Mouse (Mus musculus) neural tube, embryonic 11.5 days (tissue): ENCODE data around the gene 5330417C22Rik. TPM values are rescaled to one million over a fixed set of nuclear protein-coding genes. Genes with fewer than 3 reads are reported as not detected.

Source experiments
- ATAC-seq: fragments of 200-750 bp; cut with Nextera tagmentation; 2 replicates; pipeline ENCODE4 v1.8.0; 2017; ENCODE audit warnings: moderate number of reproducible peaks, mild to moderate bottlenecking, moderate TSS enrichment, moderate library complexity; ENCODE audit not compliant: insufficient read depth, low FRiP score, low TSS enrichment
- DNase-seq: peaks from one replicate; pipeline ENCODE4 v3.0.0-alpha.2; 2015; ENCODE audit warnings: low spot score
- H3K27ac ChIP-seq: fragments of 300-500 bp; sonication (generic); 2 replicates; pipeline ENCODE4 v1.5.1; 2014; ENCODE audit warnings: low read depth, mild to moderate bottlenecking, low read length
- H3K27me3 ChIP-seq: fragments of 300-500 bp; sonication (generic); 2 replicates; pipeline ENCODE4 v1.6.1; 2014; ENCODE audit warnings: mild to moderate bottlenecking, low read length, mixed read lengths; ENCODE audit not compliant: control insufficient read depth, insufficient read depth
- H3K36me3 ChIP-seq: fragments of 300-500 bp; sonication (generic); 2 replicates; pipeline ENCODE4 v1.6.1; 2014; ENCODE audit warnings: mild to moderate bottlenecking, low read length, moderate library complexity, mixed read lengths; ENCODE audit not compliant: control insufficient read depth, insufficient read depth
- H3K4me1 ChIP-seq: fragments of 300-500 bp; sonication (generic); 2 replicates; pipeline ENCODE4 v1.6.1; 2014; ENCODE audit warnings: low read length, mixed read lengths; ENCODE audit not compliant: control insufficient read depth, insufficient read depth
- H3K4me2 ChIP-seq: fragments of 300-500 bp; sonication (generic); 2 replicates; pipeline ENCODE4 v1.6.1; 2014; ENCODE audit warnings: low read depth, mild to moderate bottlenecking, moderate library complexity
- H3K4me3 ChIP-seq: fragments of 300-500 bp; sonication (generic); 2 replicates; pipeline ENCODE4 v1.5.1; 2014; ENCODE audit warnings: low read depth, low read length
- H3K9ac ChIP-seq: fragments of 300-500 bp; sonication (generic); 2 replicates; pipeline ENCODE4 v1.6.1; 2014; ENCODE audit warnings: mild to moderate bottlenecking, low read length
- H3K9me3 ChIP-seq: fragments of 300-500 bp; sonication (generic); 2 replicates; pipeline ENCODE4 v1.6.1; 2016; ENCODE audit warnings: low read length; ENCODE audit not compliant: control insufficient read depth
- WGBS: fragments of 180-500 bp; shearing (Covaris S2); extraction: QIAGEN DNeasy Blood & Tissue Kit; methylation state at CpG from one replicate; pipeline ENCODE4 v1.1.7; 2014; 5-methylcytosine and 5-hydroxymethylcytosine counted together
- microRNA-seq: library from miRNA; unstranded; fragments of <30 nt; microRNA quantifications from one replicate; pipeline ENCODE4, GENCODE M21; 2016
- polyA plus RNA-seq: library from polyadenylated mRNA; unstranded; fragments of >200 nt; fragmentation: Nextera tagmentation; extraction: Ambion mirVana; gene quantifications from 2 replicates; pipeline ENCODE4 v1.2.1, GENCODE M21; 2014

The 5330417C22Rik gene
- polyA plus RNA-seq, 1 experiment from 2014 or later = 1.8 TPM

DNA sequence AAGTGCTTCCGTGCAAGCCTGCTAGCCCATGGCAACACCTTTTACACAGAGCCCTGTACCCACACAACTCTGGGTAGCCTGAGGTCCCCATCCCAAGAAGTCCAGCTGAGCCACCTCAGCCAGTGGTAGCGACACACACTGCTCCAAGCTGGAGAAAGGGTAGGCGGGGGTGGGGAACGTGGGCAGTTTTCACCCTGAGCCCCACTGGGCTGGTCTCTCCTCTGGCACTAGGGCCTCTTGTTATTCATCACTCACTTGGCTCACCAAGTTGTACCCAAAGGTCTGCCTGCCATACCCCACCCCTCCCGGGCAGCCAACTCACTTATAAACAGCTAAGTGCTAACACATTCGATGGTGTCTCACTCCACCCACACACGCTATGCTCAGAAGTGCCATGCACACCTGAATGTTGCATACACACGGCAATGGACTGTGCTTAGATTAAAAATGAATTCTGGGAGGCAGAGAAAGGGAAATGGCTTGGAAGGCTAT lies 127.8 kb downstream of the 5330417C22Rik start:
- peaks cover 27% of the 10 kb centered on the region for H3K36me3 ChIP-seq
- DNase-seq = no peak
- no peak overlapping the region for H3K9ac ChIP-seq
- H3K4me1 ChIP-seq = peaks cover 35% of the 10 kb centered on the region
- no peak overlapping the region for H3K27ac ChIP-seq
- WGBS = 90% methylated on average over 8 of the region's 8 CpGs
- H3K9me3 ChIP-seq = peaks cover 8% of the 10 kb centered on the region
- no peak overlapping the region for H3K4me3 ChIP-seq
- peak overlapping the region; percentile 87 for H3K4me2 ChIP-seq
- H3K27me3 ChIP-seq = no peaks in the 10 kb centered on the region
- no peak for ATAC-seq

- no peak for DNase-seq
- no peak overlapping the region; the same call in 1 of the 2 replicates for H3K9ac ChIP-seq
Observed at GRCm38 (mm10) chr3:108406306-108406885, 129.9 kb downstream of the 5330417C22Rik start.

More at GRCm38 (mm10) chr3:108406306-108406885, 129.9 kb downstream of the 5330417C22Rik start:
- H3K4me1 ChIP-seq = peaks cover 32% of the 10 kb centered on the region
- no peak overlapping the region for H3K4me3 ChIP-seq
- no peaks in the 10 kb centered on the region for H3K9me3 ChIP-seq
- H3K36me3 ChIP-seq = peaks cover 18% of the 10 kb centered on the region
- 81% methylated on average over 24 of the region's 24 CpGs for WGBS
- no peak for ATAC-seq
- H3K27ac ChIP-seq = 0 out of 2 replicates have a peak overlapping the region, but pooled peaks have one; percentile 42
- no peaks in the 10 kb centered on the region for H3K27me3 ChIP-seq
- no peak overlapping the region for H3K4me2 ChIP-seq

Small RNAs within 50 kb of the gene (microRNA-seq; reads per million reads assigned to microRNA genes)
- gene Gm22860 = not detected

Other genes starting within 250 kb of the 5330417C22Rik start
- 0.19 and 0.31 TPM in 2 replicates for gene Mybphl, start 171.6 kb downstream of the 5330417C22Rik start, polyA plus RNA-seq
- 52.0 and 54.0 TPM in 2 replicates for gene Psrc1, start 152.7 kb downstream of the 5330417C22Rik start, polyA plus RNA-seq
- gene Celsr2, start 121.0 kb downstream of the 5330417C22Rik start, polyA plus RNA-seq = 65.2 and 65.5 TPM in 2 replicates
- 214 and 216 TPM in 2 replicates for gene Sars, start 91.3 kb downstream of the 5330417C22Rik start, polyA plus RNA-seq
- not detected in 2 replicates for gene 1700013F07Rik, start 2.4 kb downstream of the 5330417C22Rik start, polyA plus RNA-seq
- 55.4 and 56.6 TPM in 2 replicates for gene Tmem167b, start 25.9 kb upstream of the 5330417C22Rik start, polyA plus RNA-seq
- gene Taf13, start 35.2 kb upstream of the 5330417C22Rik start, polyA plus RNA-seq = 70.7 and 74.8 TPM in 2 replicates
- 50.1 and 54.6 TPM in 2 replicates for gene Wdr47, start 54.7 kb upstream of the 5330417C22Rik start, polyA plus RNA-seq
- gene Clcc1, start 117.4 kb upstream of the 5330417C22Rik start, polyA plus RNA-seq = 49.2 and 53.6 TPM in 2 replicates
- gene Gpsm2, start 185.8 kb upstream of the 5330417C22Rik start, polyA plus RNA-seq = 101 and 109 TPM in 2 replicates
- 0.08 and 0.15 TPM in 2 replicates for gene Aknad1, start 203.1 kb upstream of the 5330417C22Rik start, polyA plus RNA-seq